Mouse (Mus musculus): ENCODE measurements around the gene Cdh13. TPM values are rescaled to one million over a fixed set of nuclear protein-coding genes. Genes with fewer than 3 reads are reported as not detected.

Gene Cdh13
- polyA plus RNA-seq, 2 experiments, result 9.3 to 25.2 TPM

DNA sequence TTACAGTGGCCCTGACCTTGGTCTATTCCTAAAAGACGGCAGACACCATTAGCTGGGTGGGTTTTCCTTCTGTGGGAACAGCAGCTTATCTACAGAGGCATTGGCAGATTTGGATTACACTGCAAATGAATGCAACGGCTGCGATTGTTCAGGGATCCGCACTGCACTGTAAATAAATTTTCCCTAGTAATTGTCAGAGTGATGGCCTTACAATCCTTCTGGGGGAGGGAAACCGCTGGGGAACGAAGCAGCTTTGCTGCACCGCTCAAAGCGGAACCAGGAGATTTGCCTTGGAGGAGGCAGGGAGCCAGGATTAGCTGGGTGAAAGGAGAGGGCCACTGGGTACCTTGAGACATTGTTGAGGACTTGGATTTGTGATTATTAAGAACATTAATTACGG, 9.3 kb upstream of the Cdh13 start:
- no peak for ATAC-seq (ENCODE audit: low FRiP score, low read depth)
- Histone ChIP-seq H3K4me2 (replicated peaks; ENCODE audit: low read depth, low read length, severe bottlenecking) (no peak overlapping the region), H3K9ac (ENCODE audit: low read depth, low read length, severe bottlenecking) (no peak overlapping the region), H3K4me3 (replicated peaks; ENCODE audit: low read length) (no peak overlapping the region), H3K36me3 (ENCODE audit: control insufficient read depth, insufficient read depth, low read length) (no peaks in the 10 kb centered on the region), H3K27ac (replicated peaks; ENCODE audit: low read depth, low read length) (no peak overlapping the region), H3K9me3 (ENCODE audit: control insufficient read depth, low read length) (no peaks in the 10 kb centered on the region), H3K4me1 (ENCODE audit: control insufficient read depth, insufficient read depth, low read length) (peaks cover 16% of the 10 kb centered on the region), H3K27me3 (ENCODE audit: control insufficient read depth, insufficient read depth, low read length) (no peaks in the 10 kb centered on the region; the same call in 1 of the 2 replicates)
- WGBS, result 71% methylated on average over 9 of the region's 9 CpGs
- TF ChIP-seq POLR2A (IDR thresholded peaks at IDR 0.05; ENCODE audit: borderline replicate concordance, extremely low read depth, insufficient read depth, insufficient read length), result no peak
- DNase-seq (ENCODE audit: low spot score), result no peak

GRCm38 (mm10) chr8:118274688-118275087, 8.8 kb upstream of the Cdh13 start:
- H3K36me3 ChIP-seq (ENCODE audit: control insufficient read depth, insufficient read depth, low read length), result no peaks in the 10 kb centered on the region
- no peak for TF ChIP-seq POLR2A (IDR thresholded peaks at IDR 0.05; ENCODE audit: borderline replicate concordance, extremely low read depth, insufficient read depth, insufficient read length)
- no peak overlapping the region for H3K4me3 ChIP-seq (replicated peaks; ENCODE audit: low read length)
- WGBS, result 18% methylated on average over 4 of the region's 4 CpGs
- no peaks in the 10 kb centered on the region for H3K9me3 ChIP-seq (ENCODE audit: control insufficient read depth, low read length)
- DNase-seq (ENCODE audit: low spot score), result peak; percentile 72
- no peak overlapping the region for H3K9ac ChIP-seq (ENCODE audit: low read depth, low read length, severe bottlenecking)
- no peak overlapping the region for H3K27ac ChIP-seq (replicated peaks; ENCODE audit: low read depth, low read length)
- peaks cover 16% of the 10 kb centered on the region for H3K4me1 ChIP-seq (ENCODE audit: control insufficient read depth, insufficient read depth, low read length)
- H3K4me2 ChIP-seq (replicated peaks; ENCODE audit: low read depth, low read length, severe bottlenecking), result no peak overlapping the region
- no peaks in the 10 kb centered on the region; the same call in 1 of the 2 replicates for H3K27me3 ChIP-seq (ENCODE audit: control insufficient read depth, insufficient read depth, low read length)
- ATAC-seq (ENCODE audit: low FRiP score, low read depth), result no peak; the same call in 1 of the 2 replicates

- Histone ChIP-seq H3K9me3 (ENCODE audit: control insufficient read depth, low read length) (no peaks in the 10 kb centered on the region), H3K27ac (replicated peaks; ENCODE audit: low read depth, low read length) (0 out of 2 replicates have a peak overlapping the region, but pooled peaks have one; percentile 38), H3K27me3 (ENCODE audit: control insufficient read depth, insufficient read depth, low read length) (peaks cover 43% of the 10 kb centered on the region), H3K4me1 (ENCODE audit: control insufficient read depth, insufficient read depth, low read length) (peaks cover 7% of the 10 kb centered on the region; the same call in 1 of the 2 replicates), H3K4me3 (replicated peaks; ENCODE audit: low read length) (peak overlapping the region; percentile 44), H3K9ac (ENCODE audit: low read depth, low read length, severe bottlenecking) (peak overlapping the region; percentile 63), H3K36me3 (ENCODE audit: control insufficient read depth, insufficient read depth, low read length) (no peaks in the 10 kb centered on the region), H3K4me2 (replicated peaks; ENCODE audit: low read depth, low read length, severe bottlenecking) (peak overlapping the region; percentile 87)
- TF ChIP-seq POLR2A (IDR thresholded peaks at IDR 0.05; ENCODE audit: borderline replicate concordance, extremely low read depth, insufficient read depth, insufficient read length), result no peak
- DNase-seq (ENCODE audit: low spot score) (peak; percentile 29), ATAC-seq (ENCODE audit: low FRiP score, low read depth) (peak; percentile 62)
- WGBS, result 1% methylated on average over 35 of the region's 46 CpGs
Observed at GRCm38 (mm10) chr8:118284112-118285029, 838 bp downstream of the Cdh13 start.

DNA sequence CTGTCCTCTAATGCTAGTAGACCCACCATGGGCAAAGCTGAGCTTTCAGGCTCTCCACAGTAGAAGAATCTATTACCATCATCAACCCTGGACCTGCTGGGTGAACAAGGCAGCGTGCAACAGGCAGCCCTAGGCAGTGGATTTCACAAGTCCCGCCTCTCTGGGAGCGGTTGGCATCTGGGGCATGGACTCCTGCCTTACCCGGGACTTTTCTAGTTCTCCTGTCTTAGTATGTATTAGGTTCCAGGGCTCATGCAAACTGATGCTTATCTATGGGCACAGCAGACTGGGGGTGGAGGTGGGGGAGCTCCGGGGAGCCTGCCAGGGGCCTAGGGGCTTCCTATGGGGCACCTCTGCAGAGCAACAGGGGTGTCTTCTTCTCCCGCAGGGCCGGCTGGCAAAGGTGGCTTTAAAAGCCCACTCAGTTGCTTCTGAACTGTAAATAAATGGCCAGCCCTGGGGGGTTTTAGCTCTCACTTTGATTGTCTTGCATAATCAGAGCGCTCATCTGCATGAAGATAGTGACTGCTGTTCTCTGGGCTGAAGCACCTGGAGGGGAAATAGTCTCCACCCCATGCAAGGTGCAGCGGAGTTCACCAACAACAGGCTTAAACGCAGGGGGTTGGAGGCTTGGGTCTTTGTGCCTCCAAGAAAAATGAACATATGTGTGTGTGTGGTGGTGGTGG, 2.2 kb downstream of the Cdh13 start:
- TF ChIP-seq POLR2A (IDR thresholded peaks at IDR 0.05; ENCODE audit: borderline replicate concordance, extremely low read depth, insufficient read depth, insufficient read length), result no peak
- ATAC-seq (ENCODE audit: low FRiP score, low read depth), result no peak
- Histone ChIP-seq H3K4me3 (replicated peaks; ENCODE audit: low read length) (no peak overlapping the region), H3K4me1 (ENCODE audit: control insufficient read depth, insufficient read depth, low read length) (peaks cover 7% of the 10 kb centered on the region; the same call in 1 of the 2 replicates), H3K4me2 (replicated peaks; ENCODE audit: low read depth, low read length, severe bottlenecking) (no peak overlapping the region; the same call in 1 of the 2 replicates), H3K9ac (ENCODE audit: low read depth, low read length, severe bottlenecking) (no peak overlapping the region), H3K27me3 (ENCODE audit: control insufficient read depth, insufficient read depth, low read length) (peaks cover 43% of the 10 kb centered on the region), H3K36me3 (ENCODE audit: control insufficient read depth, insufficient read depth, low read length) (no peaks in the 10 kb centered on the region), H3K9me3 (ENCODE audit: control insufficient read depth, low read length) (no peaks in the 10 kb centered on the region), H3K27ac (replicated peaks; ENCODE audit: low read depth, low read length) (no peak overlapping the region)
- 21% methylated on average over 10 of the region's 10 CpGs for WGBS
- DNase-seq (ENCODE audit: low spot score), result no peak

Data from limb, embryonic 14.5 days (tissue).